Mouse (Mus musculus): Measurements from ENCODE around the gene Paqr7. TPM values are rescaled to one million over a fixed set of nuclear protein-coding genes. Genes with fewer than 3 reads are reported as not detected.
A peak's percentile ranks its signal among the peaks of the same experiment; 100 is the strongest.

Gene Paqr7
- polyA plus RNA-seq, 1 experiment from 2014 or later = 4.2 TPM

- no peak overlapping the region for H3K4me2 ChIP-seq
Observed at GRCm38 (mm10) chr4:134457130-134457825, 39.2 kb upstream of the Paqr7 start.

GRCm38 (mm10) chr4:134458856-134459255, 37.6 kb upstream of the Paqr7 start:
- no peak for ATAC-seq (replicated peaks; ENCODE audit: insufficient number of reproducible peaks, low FRiP score, low TSS enrichment)
- Histone ChIP-seq H3K4me2 (no peak overlapping the region), H3K9me3 (replicated peaks; ENCODE audit: control insufficient read depth, low read length) (no peaks in the 10 kb centered on the region), H3K4me1 (ENCODE audit: control insufficient read depth, insufficient read depth, low read length) (peaks cover 7% of the 10 kb centered on the region; the same call in 1 of the 2 replicates), H3K4me3 (ENCODE audit: low read depth, low read length) (no peak overlapping the region), H3K9ac (ENCODE audit: low read depth, low read length) (no peak overlapping the region), H3K36me3 (ENCODE audit: control insufficient read depth, insufficient read depth, low read length) (no peaks in the 10 kb centered on the region), H3K27me3 (ENCODE audit: control insufficient read depth, insufficient read depth, low read length) (peaks cover 2% of the 10 kb centered on the region; the same call in 1 of the 2 replicates), H3K27ac (ENCODE audit: low read depth, low read length) (no peak overlapping the region)
- 82% methylated on average over 5 of the region's 5 CpGs for WGBS (ENCODE audit: insufficient replicate concordance)

More at GRCm38 (mm10) chr4:134457130-134457825, 39.2 kb upstream of the Paqr7 start:
- Histone ChIP-seq H3K9me3 (replicated peaks; ENCODE audit: control insufficient read depth, low read length) (no peaks in the 10 kb centered on the region), H3K9ac (ENCODE audit: low read depth, low read length) (no peak overlapping the region), H3K36me3 (ENCODE audit: control insufficient read depth, insufficient read depth, low read length) (no peaks in the 10 kb centered on the region), H3K4me1 (ENCODE audit: control insufficient read depth, insufficient read depth, low read length) (peaks cover 9% of the 10 kb centered on the region; the same call in 1 of the 2 replicates), H3K4me3 (ENCODE audit: low read depth, low read length) (no peak overlapping the region), H3K27me3 (ENCODE audit: control insufficient read depth, insufficient read depth, low read length) (peaks cover 5% of the 10 kb centered on the region; the same call in 1 of the 2 replicates), H3K27ac (ENCODE audit: low read depth, low read length) (no peak overlapping the region)
- ATAC-seq (replicated peaks; ENCODE audit: insufficient number of reproducible peaks, low FRiP score, low TSS enrichment) = no peak
- 43% methylated on average over 7 of the region's 7 CpGs for WGBS (ENCODE audit: insufficient replicate concordance)

GRCm38 (mm10) chr4:134460277-134460676, 36.2 kb upstream of the Paqr7 start:
- Histone ChIP-seq H3K27ac (ENCODE audit: low read depth, low read length) (no peak overlapping the region), H3K4me1 (ENCODE audit: control insufficient read depth, insufficient read depth, low read length) (0 out of 2 replicates have a peak, but pooled peaks cover 2% of the 10 kb centered on the region), H3K4me3 (ENCODE audit: low read depth, low read length) (no peak overlapping the region), H3K27me3 (ENCODE audit: control insufficient read depth, insufficient read depth, low read length) (no peaks in the 10 kb centered on the region), H3K4me2 (no peak overlapping the region), H3K36me3 (ENCODE audit: control insufficient read depth, insufficient read depth, low read length) (no peaks in the 10 kb centered on the region), H3K9ac (ENCODE audit: low read depth, low read length) (no peak overlapping the region), H3K9me3 (replicated peaks; ENCODE audit: control insufficient read depth, low read length) (no peaks in the 10 kb centered on the region)
- ATAC-seq (replicated peaks; ENCODE audit: insufficient number of reproducible peaks, low FRiP score, low TSS enrichment) = no peak
- 33% methylated on average over 10 of the region's 10 CpGs for WGBS (ENCODE audit: insufficient replicate concordance)

- no peak overlapping the region for H3K4me2 ChIP-seq
- no peak for ATAC-seq (replicated peaks; ENCODE audit: insufficient number of reproducible peaks, low FRiP score, low TSS enrichment)
- H3K9ac ChIP-seq (ENCODE audit: low read depth, low read length) = no peak overlapping the region
- no peaks in the 10 kb centered on the region for H3K4me1 ChIP-seq (ENCODE audit: control insufficient read depth, insufficient read depth, low read length)
- H3K27me3 ChIP-seq (ENCODE audit: control insufficient read depth, insufficient read depth, low read length) = no peaks in the 10 kb centered on the region
- WGBS (ENCODE audit: insufficient replicate concordance) = 48% methylated on average over 5 of the region's 5 CpGs
- no peak overlapping the region for H3K27ac ChIP-seq (ENCODE audit: low read depth, low read length)
- no peaks in the 10 kb centered on the region for H3K9me3 ChIP-seq (replicated peaks; ENCODE audit: control insufficient read depth, low read length)
- no peaks in the 10 kb centered on the region for H3K36me3 ChIP-seq (ENCODE audit: control insufficient read depth, insufficient read depth, low read length)
- H3K4me3 ChIP-seq (ENCODE audit: low read depth, low read length) = no peak overlapping the region
Observed at GRCm38 (mm10) chr4:134461252-134461651, 35.2 kb upstream of the Paqr7 start.

- Histone ChIP-seq H3K27ac (ENCODE audit: low read depth, low read length) (no peak overlapping the region), H3K4me2 (no peak overlapping the region), H3K36me3 (ENCODE audit: control insufficient read depth, insufficient read depth, low read length) (peaks cover 1% of the 10 kb centered on the region), H3K9ac (ENCODE audit: low read depth, low read length) (no peak overlapping the region), H3K4me1 (ENCODE audit: control insufficient read depth, insufficient read depth, low read length) (peaks cover 9% of the 10 kb centered on the region; the same call in 1 of the 2 replicates), H3K27me3 (ENCODE audit: control insufficient read depth, insufficient read depth, low read length) (no peaks in the 10 kb centered on the region), H3K9me3 (replicated peaks; ENCODE audit: control insufficient read depth, low read length) (no peaks in the 10 kb centered on the region), H3K4me3 (ENCODE audit: low read depth, low read length) (no peak overlapping the region)
- 36% methylated on average over 12 of the region's 12 CpGs for WGBS (ENCODE audit: insufficient replicate concordance)
- no peak for ATAC-seq (replicated peaks; ENCODE audit: insufficient number of reproducible peaks, low FRiP score, low TSS enrichment)
Observed at GRCm38 (mm10) chr4:134465789-134466188, 30.7 kb upstream of the Paqr7 start.

GRCm38 (mm10) chr4:134466381-134467262, 29.9 kb upstream of the Paqr7 start:
- Histone ChIP-seq H3K27me3 (ENCODE audit: control insufficient read depth, insufficient read depth, low read length) (no peaks in the 10 kb centered on the region), H3K4me1 (ENCODE audit: control insufficient read depth, insufficient read depth, low read length) (peaks cover 9% of the 10 kb centered on the region; the same call in 1 of the 2 replicates), H3K4me2 (peak overlapping the region; percentile 99; the same call in 1 of the 2 replicates), H3K36me3 (ENCODE audit: control insufficient read depth, insufficient read depth, low read length) (peaks cover 9% of the 10 kb centered on the region), H3K27ac (ENCODE audit: low read depth, low read length) (no peak overlapping the region), H3K9me3 (replicated peaks; ENCODE audit: control insufficient read depth, low read length) (no peaks in the 10 kb centered on the region; the same call in 1 of the 2 replicates), H3K4me3 (ENCODE audit: low read depth, low read length) (no peak overlapping the region), H3K9ac (ENCODE audit: low read depth, low read length) (peak overlapping the region; percentile 92)
- 71% methylated on average over 11 of the region's 11 CpGs for WGBS (ENCODE audit: insufficient replicate concordance)
- no peak for ATAC-seq (replicated peaks; ENCODE audit: insufficient number of reproducible peaks, low FRiP score, low TSS enrichment)

- H3K4me1 ChIP-seq (ENCODE audit: control insufficient read depth, insufficient read depth, low read length) = peaks cover 9% of the 10 kb centered on the region; the same call in 1 of the 2 replicates
- peak overlapping the region; percentile 74 for H3K4me3 ChIP-seq (ENCODE audit: low read depth, low read length)
- H3K4me2 ChIP-seq = peak overlapping the region; percentile 99
- peak overlapping the region; percentile 89 for H3K27ac ChIP-seq (ENCODE audit: low read depth, low read length)
- H3K9ac ChIP-seq (ENCODE audit: low read depth, low read length) = peak overlapping the region; percentile 92
- peak; percentile 23 for ATAC-seq (replicated peaks; ENCODE audit: insufficient number of reproducible peaks, low FRiP score, low TSS enrichment)
- under 1% methylated on average over 31 of the region's 31 CpGs for WGBS (ENCODE audit: insufficient replicate concordance)
- no peaks in the 10 kb centered on the region for H3K27me3 ChIP-seq (ENCODE audit: control insufficient read depth, insufficient read depth, low read length)
- H3K9me3 ChIP-seq (replicated peaks; ENCODE audit: control insufficient read depth, low read length) = no peaks in the 10 kb centered on the region; the same call in 1 of the 2 replicates
- H3K36me3 ChIP-seq (ENCODE audit: control insufficient read depth, insufficient read depth, low read length) = peaks cover 9% of the 10 kb centered on the region
Observed at GRCm38 (mm10) chr4:134467435-134468214, 28.9 kb upstream of the Paqr7 start.

GRCm38 (mm10) chr4:134468215-134468575, 28.3 kb upstream of the Paqr7 start, which contains the start of gene Stmn1:
Gene Stmn1, plus strand, starts transcription at chr4:134468320.
- no peaks in the 10 kb centered on the region for H3K27me3 ChIP-seq (ENCODE audit: control insufficient read depth, insufficient read depth, low read length)
- H3K9ac ChIP-seq (ENCODE audit: low read depth, low read length) = peak within 1 kb of the TSS; percentile 92
- peak within 1 kb of the TSS; percentile 89 for H3K27ac ChIP-seq (ENCODE audit: low read depth, low read length)
- peak within 1 kb of the TSS; percentile 74 for H3K4me3 ChIP-seq (ENCODE audit: low read depth, low read length)
- under 1% methylated on average over 31 of the region's 31 CpGs for WGBS (ENCODE audit: insufficient replicate concordance)
- peak within 1 kb of the TSS; percentile 99 for H3K4me2 ChIP-seq
- no peaks in the 10 kb centered on the region; the same call in 1 of the 2 replicates for H3K9me3 ChIP-seq (replicated peaks; ENCODE audit: control insufficient read depth, low read length)
- H3K4me1 ChIP-seq (ENCODE audit: control insufficient read depth, insufficient read depth, low read length) = peaks cover 9% of the 10 kb centered on the region; the same call in 1 of the 2 replicates
- ATAC-seq (replicated peaks; ENCODE audit: insufficient number of reproducible peaks, low FRiP score, low TSS enrichment) = peak; percentile 95
- H3K36me3 ChIP-seq (ENCODE audit: control insufficient read depth, insufficient read depth, low read length) = peaks cover 9% of the 10 kb centered on the region

All from heart, embryonic 11.5 days (tissue).